Mouse (Mus musculus) erythroblast, embryonic 14.5 days (primary cell): ENCODE measurements around the gene Oxnad1. TPM values are rescaled to one million over a fixed set of nuclear protein-coding genes. Genes with fewer than 3 reads are reported as not detected.

Source experiments
- H3K27me3 ChIP-seq: 2 replicates; pipeline ENCODE4 v1.6.1; 2012; ENCODE audit warnings: inconsistent platforms; ENCODE audit not compliant: control insufficient read depth
- H3K36me3 ChIP-seq: 2 replicates; pipeline ENCODE4 v1.6.1; 2012; ENCODE audit warnings: mild to moderate bottlenecking, inconsistent platforms; ENCODE audit not compliant: control insufficient read depth
- H3K4me1 ChIP-seq: 2 replicates; pipeline ENCODE4 v1.6.1; 2012; ENCODE audit warnings: inconsistent platforms; ENCODE audit not compliant: control insufficient read depth
- H3K4me3 ChIP-seq: replicated peaks from 2 replicates; pipeline ENCODE3; 2012; ENCODE audit warnings: moderate library complexity, mild to moderate bottlenecking, inconsistent platforms
- H3K9me3 ChIP-seq: 2 replicates; pipeline ENCODE4 v1.6.1; 2012; ENCODE audit warnings: low read length, inconsistent platforms, mixed read lengths; ENCODE audit not compliant: control insufficient read depth
- GATA1 ChIP-seq: IDR thresholded peaks from 2 replicates; pipeline ENCODE4 v1.6.1; 2012; ENCODE audit warnings: low read length, inconsistent platforms, mixed read lengths
- TAL1 ChIP-seq: IDR thresholded peaks from 3 replicates; pipeline ENCODE4 v1.6.1; 2012; ENCODE audit warnings: low read length, inconsistent platforms, mixed read lengths
- polyA plus RNA-seq: library from polyadenylated mRNA; stranded (reverse); fragments of >175 nt; gene quantifications from 2 replicates; pipeline ENCODE4 v1.2.3, GENCODE M21; 2012

The Oxnad1 gene
- polyA plus RNA-seq, 1 experiment = 0.94 TPM

GRCm38 (mm10) chr14:32056675-32057074 lies 28.5 kb upstream of the Oxnad1 start:
- TF ChIP-seq TAL1 = no peak
- no peak for TF ChIP-seq GATA1
- peaks cover 5% of the 10 kb centered on the region for H3K4me1 ChIP-seq

GRCm38 (mm10) chr14:32057664-32058063 lies 27.5 kb upstream of the Oxnad1 start:
- no peak overlapping the region for H3K4me3 ChIP-seq
- H3K9me3 ChIP-seq = peaks cover 10% of the 10 kb centered on the region
- TF ChIP-seq GATA1 (no peak), TAL1 (no peak)
- H3K4me1 ChIP-seq = peaks cover 5% of the 10 kb centered on the region
- H3K27me3 ChIP-seq = no peaks in the 10 kb centered on the region
- H3K36me3 ChIP-seq = no peaks in the 10 kb centered on the region

More at GRCm38 (mm10) chr14:32056675-32057074, 28.5 kb upstream of the Oxnad1 start:
- Histone ChIP-seq H3K36me3 (no peaks in the 10 kb centered on the region), H3K9me3 (peaks cover 10% of the 10 kb centered on the region), H3K27me3 (no peaks in the 10 kb centered on the region), H3K4me3 (no peak overlapping the region)

GRCm38 (mm10) chr14:32061398-32061797 lies 23.8 kb upstream of the Oxnad1 start:
- TF ChIP-seq TAL1 (no peak), GATA1 (no peak)
- H3K9me3 ChIP-seq = peaks cover 2% of the 10 kb centered on the region; the same call in 1 of the 2 replicates
- no peaks in the 10 kb centered on the region; the same call in 1 of the 2 replicates for H3K4me1 ChIP-seq
- no peaks in the 10 kb centered on the region for H3K27me3 ChIP-seq
- no peak overlapping the region for H3K4me3 ChIP-seq
- no peaks in the 10 kb centered on the region for H3K36me3 ChIP-seq

- peaks cover 6% of the 10 kb centered on the region for H3K4me1 ChIP-seq
- H3K4me3 ChIP-seq = no peak overlapping the region
- H3K36me3 ChIP-seq = no peaks in the 10 kb centered on the region
- H3K27me3 ChIP-seq = no peaks in the 10 kb centered on the region
- H3K9me3 ChIP-seq = no peaks in the 10 kb centered on the region; the same call in 1 of the 2 replicates
- TF ChIP-seq GATA1 (no peak), TAL1 (no peak)
Measured at GRCm38 (mm10) chr14:32072807-32073206, 12.4 kb upstream of the Oxnad1 start.

GRCm38 (mm10) chr14:32073211-32073685 lies 11.9 kb upstream of the Oxnad1 start:
- no peak overlapping the region for H3K4me3 ChIP-seq
- peaks cover 6% of the 10 kb centered on the region for H3K4me1 ChIP-seq
- no peaks in the 10 kb centered on the region; the same call in 1 of the 2 replicates for H3K9me3 ChIP-seq
- H3K36me3 ChIP-seq = no peaks in the 10 kb centered on the region; the same call in 1 of the 2 replicates
- no peaks in the 10 kb centered on the region for H3K27me3 ChIP-seq
- no peak for TF ChIP-seq GATA1
- TF ChIP-seq TAL1 = no peak

- Histone ChIP-seq H3K4me1 (peaks cover 6% of the 10 kb centered on the region), H3K36me3 (no peaks in the 10 kb centered on the region; the same call in 1 of the 2 replicates), H3K4me3 (no peak overlapping the region), H3K27me3 (no peaks in the 10 kb centered on the region), H3K9me3 (no peaks in the 10 kb centered on the region; the same call in 1 of the 2 replicates)
- TF ChIP-seq GATA1 (no peak), TAL1 (no peak)
Measured at GRCm38 (mm10) chr14:32073901-32074300, 11.3 kb upstream of the Oxnad1 start.

GRCm38 (mm10) chr14:32076896-32077575 lies 8.1 kb upstream of the Oxnad1 start:
- TF ChIP-seq GATA1 (no peak), TAL1 (no peak)

GRCm38 (mm10) chr14:32081026-32081425 lies 4.1 kb upstream of the Oxnad1 start:
- Histone ChIP-seq H3K4me3 (no peak overlapping the region), H3K4me1 (peaks cover 22% of the 10 kb centered on the region), H3K9me3 (no peaks in the 10 kb centered on the region), H3K36me3 (peaks cover 32% of the 10 kb centered on the region), H3K27me3 (no peaks in the 10 kb centered on the region)
- TF ChIP-seq GATA1 (no peak), TAL1 (no peak)

More at GRCm38 (mm10) chr14:32076896-32077575, 8.1 kb upstream of the Oxnad1 start:
- Histone ChIP-seq H3K4me3 (no peak overlapping the region), H3K27me3 (no peaks in the 10 kb centered on the region), H3K36me3 (peaks cover 16% of the 10 kb centered on the region), H3K4me1 (peaks cover 4% of the 10 kb centered on the region), H3K9me3 (no peaks in the 10 kb centered on the region)

GRCm38 (mm10) chr14:32082891-32083290 lies 2.3 kb upstream of the Oxnad1 start:
- H3K4me1 ChIP-seq = peaks cover 31% of the 10 kb centered on the region
- H3K27me3 ChIP-seq = no peaks in the 10 kb centered on the region
- no peak overlapping the region for H3K4me3 ChIP-seq
- TF ChIP-seq GATA1 = no peak
- peaks cover 32% of the 10 kb centered on the region for H3K36me3 ChIP-seq
- H3K9me3 ChIP-seq = no peaks in the 10 kb centered on the region
